Mouse (Mus musculus) neural tube, embryonic 11.5 days (tissue): ENCODE measurements around the gene Kcnt2. TPM values are rescaled to one million over a fixed set of nuclear protein-coding genes. Genes with fewer than 3 reads are reported as not detected.

ENCODE experiments used
- ATAC-seq: fragments of 200-750 bp; cut with Nextera tagmentation; 2 replicates; pipeline ENCODE4 v1.8.0; 2017; ENCODE audit warnings: moderate number of reproducible peaks, mild to moderate bottlenecking, moderate TSS enrichment, moderate library complexity; ENCODE audit not compliant: insufficient read depth, low FRiP score, low TSS enrichment
- DNase-seq: peaks from one replicate; pipeline ENCODE4 v3.0.0-alpha.2; 2015; ENCODE audit warnings: low spot score
- H3K27ac ChIP-seq: fragments of 300-500 bp; sonication (generic); 2 replicates; pipeline ENCODE4 v1.5.1; 2014; ENCODE audit warnings: low read depth, mild to moderate bottlenecking, low read length
- H3K27me3 ChIP-seq: fragments of 300-500 bp; sonication (generic); 2 replicates; pipeline ENCODE4 v1.6.1; 2014; ENCODE audit warnings: mild to moderate bottlenecking, low read length, mixed read lengths; ENCODE audit not compliant: control insufficient read depth, insufficient read depth
- H3K36me3 ChIP-seq: fragments of 300-500 bp; sonication (generic); 2 replicates; pipeline ENCODE4 v1.6.1; 2014; ENCODE audit warnings: mild to moderate bottlenecking, low read length, moderate library complexity, mixed read lengths; ENCODE audit not compliant: control insufficient read depth, insufficient read depth
- H3K4me1 ChIP-seq: fragments of 300-500 bp; sonication (generic); 2 replicates; pipeline ENCODE4 v1.6.1; 2014; ENCODE audit warnings: low read length, mixed read lengths; ENCODE audit not compliant: control insufficient read depth, insufficient read depth
- H3K4me2 ChIP-seq: fragments of 300-500 bp; sonication (generic); 2 replicates; pipeline ENCODE4 v1.6.1; 2014; ENCODE audit warnings: low read depth, mild to moderate bottlenecking, moderate library complexity
- H3K4me3 ChIP-seq: fragments of 300-500 bp; sonication (generic); 2 replicates; pipeline ENCODE4 v1.5.1; 2014; ENCODE audit warnings: low read depth, low read length
- H3K9ac ChIP-seq: fragments of 300-500 bp; sonication (generic); 2 replicates; pipeline ENCODE4 v1.6.1; 2014; ENCODE audit warnings: mild to moderate bottlenecking, low read length
- H3K9me3 ChIP-seq: fragments of 300-500 bp; sonication (generic); 2 replicates; pipeline ENCODE4 v1.6.1; 2016; ENCODE audit warnings: low read length; ENCODE audit not compliant: control insufficient read depth
- WGBS: fragments of 180-500 bp; shearing (Covaris S2); extraction: QIAGEN DNeasy Blood & Tissue Kit; methylation state at CpG from one replicate; pipeline ENCODE4 v1.1.7; 2014; 5-methylcytosine and 5-hydroxymethylcytosine counted together
- polyA plus RNA-seq: library from polyadenylated mRNA; unstranded; fragments of >200 nt; fragmentation: Nextera tagmentation; extraction: Ambion mirVana; gene quantifications from 2 replicates; pipeline ENCODE4 v1.2.1, GENCODE M21; 2014

The Kcnt2 gene
- polyA plus RNA-seq, 1 experiment from 2014 or later, result 2.1 TPM

DNA sequence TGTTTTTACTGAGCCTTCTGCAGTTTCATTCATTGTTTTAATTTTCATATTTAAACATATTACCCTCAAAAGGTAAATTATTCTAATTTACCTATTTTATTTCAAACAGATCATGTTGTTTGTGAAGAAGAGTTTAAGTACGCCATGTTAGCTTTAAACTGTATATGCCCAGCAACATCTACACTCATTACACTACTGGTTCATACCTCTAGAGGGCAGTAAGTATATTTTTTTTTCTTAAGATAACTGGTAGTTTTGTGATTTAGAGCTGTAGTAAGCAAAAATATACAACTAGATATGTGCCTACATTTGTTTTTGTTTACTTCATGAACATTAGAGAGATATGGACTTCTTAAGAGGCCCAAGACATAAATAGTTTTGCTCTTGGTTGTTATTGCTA lies 238.1 kb downstream of the Kcnt2 start:
- no peaks in the 10 kb centered on the region for H3K9me3 ChIP-seq
- no peak for ATAC-seq
- no peak overlapping the region for H3K4me3 ChIP-seq
- DNase-seq, result no peak
- no peaks in the 10 kb centered on the region for H3K36me3 ChIP-seq
- H3K4me2 ChIP-seq, result no peak overlapping the region
- 85% methylated on average over 1 of the region's 1 CpGs for WGBS
- H3K9ac ChIP-seq, result no peak overlapping the region
- no peaks in the 10 kb centered on the region for H3K4me1 ChIP-seq
- H3K27me3 ChIP-seq, result no peaks in the 10 kb centered on the region
- no peak overlapping the region for H3K27ac ChIP-seq

DNA sequence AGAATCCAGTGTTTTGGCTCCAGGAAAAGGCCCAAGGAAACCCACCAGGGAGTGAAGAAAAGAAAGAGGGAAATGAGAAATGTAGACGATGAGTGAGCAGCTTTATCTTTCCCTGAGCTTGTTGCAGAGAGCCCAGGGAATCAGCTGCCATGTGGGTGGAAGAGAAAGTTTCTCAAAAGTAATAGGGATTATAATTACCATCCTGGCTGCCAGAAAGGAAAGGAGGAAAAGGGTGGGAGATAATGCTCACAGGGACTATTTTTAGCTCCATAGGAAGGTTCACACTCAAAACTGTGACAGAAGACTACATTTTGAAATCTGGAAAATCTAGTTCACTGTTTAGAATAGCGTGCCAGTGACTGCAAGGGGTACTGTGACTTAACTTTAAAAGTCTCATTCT lies 243.9 kb downstream of the Kcnt2 start:
- H3K27ac ChIP-seq, result no peak overlapping the region
- 84% methylated on average over 2 of the region's 2 CpGs for WGBS
- H3K4me2 ChIP-seq, result no peak overlapping the region
- H3K4me1 ChIP-seq, result no peaks in the 10 kb centered on the region
- ATAC-seq, result no peak
- no peaks in the 10 kb centered on the region for H3K27me3 ChIP-seq
- H3K36me3 ChIP-seq, result no peaks in the 10 kb centered on the region
- no peak overlapping the region for H3K9ac ChIP-seq
- no peak overlapping the region for H3K4me3 ChIP-seq
- no peak for DNase-seq
- no peaks in the 10 kb centered on the region for H3K9me3 ChIP-seq

DNA sequence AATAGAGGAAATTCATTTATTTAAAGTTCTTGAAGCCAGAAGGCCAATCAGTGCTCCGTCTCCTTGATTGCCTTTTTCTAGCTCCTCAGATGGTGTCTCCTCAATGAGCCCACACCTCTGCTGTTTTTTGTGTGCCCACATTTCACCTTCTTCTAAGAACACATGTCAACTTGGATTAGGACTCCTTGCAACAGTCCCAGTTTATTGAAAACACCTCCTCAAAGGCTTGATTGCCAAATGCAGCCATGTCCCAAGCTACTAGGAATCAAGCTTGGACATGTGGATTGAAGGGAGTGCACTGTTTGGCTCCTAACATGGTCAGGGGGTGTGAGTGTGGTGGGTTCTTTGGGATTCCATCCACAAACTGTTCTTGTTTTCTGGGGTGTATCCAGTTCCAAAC lies 245.4 kb downstream of the Kcnt2 start:
- Histone ChIP-seq H3K9ac (no peak overlapping the region), H3K27me3 (no peaks in the 10 kb centered on the region), H3K4me1 (no peaks in the 10 kb centered on the region), H3K36me3 (no peaks in the 10 kb centered on the region), H3K4me2 (no peak overlapping the region), H3K9me3 (no peaks in the 10 kb centered on the region), H3K4me3 (no peak overlapping the region), H3K27ac (no peak overlapping the region)
- 82% methylated on average over 1 of the region's 1 CpGs for WGBS
- no peak for ATAC-seq
- no peak for DNase-seq

DNA sequence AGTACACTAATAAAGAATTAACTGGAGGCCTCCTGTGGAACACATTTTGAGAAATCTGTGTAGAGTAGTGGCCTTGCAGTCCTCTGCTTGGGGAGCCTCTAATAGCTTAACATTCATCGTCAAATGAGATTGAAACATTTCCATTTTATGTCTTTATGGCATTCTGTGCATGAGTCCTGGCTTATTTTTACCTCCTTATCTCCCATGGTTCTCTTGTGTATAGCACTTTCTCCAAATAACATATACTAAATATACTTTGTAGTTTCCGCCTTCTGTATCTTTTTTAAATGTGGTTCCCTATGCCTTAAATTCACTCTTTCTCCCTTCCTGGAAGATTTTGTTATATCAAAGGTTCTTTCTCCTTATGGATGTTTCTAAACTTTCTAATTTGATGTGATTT lies 246.3 kb downstream of the Kcnt2 start:
- H3K4me3 ChIP-seq, result no peak overlapping the region
- no peaks in the 10 kb centered on the region for H3K9me3 ChIP-seq
- no peak overlapping the region for H3K9ac ChIP-seq
- no peaks in the 10 kb centered on the region for H3K27me3 ChIP-seq
- no peaks in the 10 kb centered on the region for H3K4me1 ChIP-seq
- H3K27ac ChIP-seq, result no peak overlapping the region
- WGBS, result 79% methylated on average over 2 of the region's 2 CpGs
- ATAC-seq (no peak), DNase-seq (no peak)
- no peak overlapping the region for H3K4me2 ChIP-seq
- H3K36me3 ChIP-seq, result no peaks in the 10 kb centered on the region

DNA sequence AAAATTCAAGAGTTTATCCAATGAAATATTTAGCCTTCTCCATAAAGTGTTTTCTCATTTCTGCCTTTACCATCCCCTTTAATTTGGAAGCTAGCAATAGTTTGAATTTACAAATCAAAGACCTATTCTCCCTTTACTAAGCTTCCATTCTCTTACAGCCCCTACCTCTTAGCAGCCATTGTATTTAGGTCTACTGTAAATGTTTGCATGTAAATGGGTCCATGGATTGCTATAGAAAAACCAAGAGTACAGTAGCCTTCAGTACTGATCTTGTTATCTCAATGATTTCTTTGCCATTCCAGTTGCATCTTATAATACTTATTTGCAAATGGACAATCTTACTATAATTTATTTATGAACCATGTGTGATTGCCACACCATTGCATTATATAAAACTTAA lies 267.5 kb downstream of the Kcnt2 start:
- H3K36me3 ChIP-seq, result no peaks in the 10 kb centered on the region
- no peak for ATAC-seq
- no peak overlapping the region for H3K4me2 ChIP-seq
- H3K4me1 ChIP-seq, result no peaks in the 10 kb centered on the region
- no peak for DNase-seq
- no peaks in the 10 kb centered on the region for H3K9me3 ChIP-seq
- H3K27me3 ChIP-seq, result no peaks in the 10 kb centered on the region
- H3K9ac ChIP-seq, result no peak overlapping the region
- H3K27ac ChIP-seq, result no peak overlapping the region
- no peak overlapping the region for H3K4me3 ChIP-seq

DNA sequence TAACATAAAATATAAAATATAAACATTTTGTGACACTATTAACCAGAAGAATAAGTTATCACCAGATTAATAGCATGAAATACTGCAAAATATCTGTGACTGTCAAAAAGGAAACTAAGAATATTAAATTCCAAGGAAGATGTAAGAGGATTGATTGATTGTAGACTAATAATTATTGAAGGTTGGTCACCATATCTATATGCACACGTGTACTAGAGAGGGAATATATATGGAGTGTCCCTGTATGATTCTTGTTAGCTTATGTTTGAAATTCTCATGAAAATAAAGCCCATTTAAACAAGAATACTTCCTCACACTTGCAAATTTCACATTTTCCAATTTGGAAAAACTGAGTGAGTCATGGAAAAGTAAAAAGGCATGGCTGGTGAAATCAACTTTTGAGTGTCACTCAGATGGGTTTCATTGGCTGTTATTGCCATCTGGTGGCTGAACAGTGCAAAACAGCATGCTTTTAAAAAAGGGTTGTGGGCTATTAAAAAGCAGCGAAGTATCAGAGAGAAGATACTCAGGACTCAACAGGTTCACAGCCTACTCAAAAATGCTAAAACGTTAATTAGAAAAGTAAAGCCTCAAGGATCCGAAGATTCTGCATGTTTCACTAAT lies 285.4 kb downstream of the Kcnt2 start:
- Histone ChIP-seq H3K9me3 (no peaks in the 10 kb centered on the region), H3K27ac (no peak overlapping the region), H3K9ac (no peak overlapping the region), H3K36me3 (no peaks in the 10 kb centered on the region), H3K4me3 (no peak overlapping the region), H3K27me3 (no peaks in the 10 kb centered on the region), H3K4me1 (no peaks in the 10 kb centered on the region), H3K4me2 (no peak overlapping the region)
- ATAC-seq (peak; percentile 38; the same call in 1 of the 2 replicates), DNase-seq (peak; percentile 39)
- WGBS, result 42% methylated on average over 4 of the region's 4 CpGs

DNA sequence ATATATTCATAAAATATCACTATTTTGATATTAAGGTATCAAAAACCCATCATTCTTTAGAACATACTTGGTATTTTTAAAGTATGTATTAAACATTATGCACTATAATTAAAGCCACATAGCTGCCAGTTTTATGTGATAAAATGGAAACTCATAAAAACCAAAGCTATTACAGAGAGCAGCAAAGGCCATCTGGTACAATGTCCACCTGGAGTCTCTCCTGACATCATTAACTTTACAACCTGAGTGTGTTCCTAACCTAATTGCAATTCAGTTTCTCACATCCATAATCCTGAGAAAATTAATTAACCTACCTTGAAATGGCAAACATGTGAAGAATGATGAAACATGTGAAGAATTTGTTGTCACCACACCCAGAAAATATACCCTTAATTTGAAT lies 288.9 kb downstream of the Kcnt2 start:
- H3K9ac ChIP-seq, result no peak overlapping the region
- DNase-seq (no peak), ATAC-seq (no peak)
- no peaks in the 10 kb centered on the region for H3K27me3 ChIP-seq
- no peaks in the 10 kb centered on the region for H3K36me3 ChIP-seq
- H3K27ac ChIP-seq, result no peak overlapping the region
- H3K4me2 ChIP-seq, result no peak overlapping the region
- H3K4me1 ChIP-seq, result no peaks in the 10 kb centered on the region
- H3K9me3 ChIP-seq, result no peaks in the 10 kb centered on the region
- H3K4me3 ChIP-seq, result no peak overlapping the region

DNA sequence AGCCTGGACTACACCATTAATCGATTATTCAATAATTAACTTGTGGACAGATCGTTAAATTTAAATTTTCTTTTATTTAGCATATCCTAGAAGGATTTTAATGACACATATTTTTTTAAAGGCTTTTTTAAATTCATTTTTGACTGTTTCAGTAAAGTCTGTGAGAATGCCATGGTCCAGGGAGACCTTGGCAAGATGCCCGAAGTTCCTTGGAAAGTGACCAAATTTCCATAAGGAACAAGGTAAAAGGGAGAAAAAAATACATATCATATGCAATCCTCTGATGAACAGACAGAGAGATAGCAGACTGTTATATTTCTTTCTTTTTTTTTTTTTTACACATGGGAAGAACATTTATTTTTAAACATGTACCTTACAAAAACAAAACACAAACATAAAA lies 296.1 kb downstream of the Kcnt2 start:
- Histone ChIP-seq H3K36me3 (no peaks in the 10 kb centered on the region), H3K4me3 (no peak overlapping the region), H3K4me1 (no peaks in the 10 kb centered on the region), H3K9ac (no peak overlapping the region), H3K27me3 (no peaks in the 10 kb centered on the region), H3K9me3 (no peaks in the 10 kb centered on the region), H3K27ac (no peak overlapping the region), H3K4me2 (no peak overlapping the region)
- ATAC-seq (no peak), DNase-seq (no peak)
- WGBS, result 89% methylated on average over 3 of the region's 3 CpGs

DNA sequence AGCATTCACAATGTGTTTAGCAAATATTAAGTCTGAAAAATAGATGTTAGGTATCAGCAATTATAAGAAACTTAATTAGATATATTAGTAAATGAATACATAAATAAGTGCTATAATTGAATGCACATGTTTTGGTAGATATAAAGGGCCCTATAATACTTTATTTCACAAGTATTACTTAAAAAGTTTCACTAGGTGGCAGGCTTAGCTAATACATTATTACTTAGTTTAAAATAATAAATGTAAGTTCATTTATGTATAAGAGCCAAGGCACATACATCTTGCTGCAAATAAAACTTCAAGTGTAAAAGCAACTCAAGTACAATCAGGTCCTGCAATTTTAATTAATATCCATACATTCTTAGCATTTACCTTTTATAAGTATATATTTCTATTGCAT lies 302.8 kb downstream of the Kcnt2 start:
- DNase-seq (no peak), ATAC-seq (no peak)
- Histone ChIP-seq H3K4me2 (no peak overlapping the region), H3K27me3 (no peaks in the 10 kb centered on the region), H3K27ac (no peak overlapping the region), H3K36me3 (no peaks in the 10 kb centered on the region), H3K4me3 (no peak overlapping the region), H3K9me3 (no peaks in the 10 kb centered on the region), H3K9ac (no peak overlapping the region), H3K4me1 (no peaks in the 10 kb centered on the region)
